Mouse (Mus musculus) forebrain, embryonic 10.5 days (tissue): ENCODE results near the gene Tmem258. TPM values are rescaled to one million over a fixed set of nuclear protein-coding genes. Genes with fewer than 3 reads are reported as not detected.

Source experiments
- DNase-seq: peaks from one replicate; pipeline ENCODE4 v3.0.0-alpha.2; 2017; ENCODE audit warnings: low spot score; ENCODE audit errors: extremely low spot score
- H3K27ac ChIP-seq: fragments of 300-500 bp; sonication (generic); 2 replicates; pipeline ENCODE4 v1.5.1; 2016; ENCODE audit warnings: mild to moderate bottlenecking
- H3K27me3 ChIP-seq: fragments of 300-500 bp; sonication (generic); 2 replicates; pipeline ENCODE4 v1.6.1; 2016; ENCODE audit warnings: mild to moderate bottlenecking; ENCODE audit not compliant: poor library complexity, severe bottlenecking
- H3K36me3 ChIP-seq: fragments of 300-500 bp; sonication (generic); replicated peaks from 2 replicates; pipeline ENCODE4 v1.6.1; 2016; ENCODE audit warnings: mild to moderate bottlenecking, moderate library complexity
- H3K4me1 ChIP-seq: fragments of 300-500 bp; sonication (generic); 2 replicates; pipeline ENCODE4 v1.6.1; 2016
- H3K4me3 ChIP-seq: fragments of 300-500 bp; sonication (generic); 2 replicates; pipeline ENCODE4 v1.5.1; 2016; ENCODE audit warnings: mild to moderate bottlenecking, moderate library complexity
- H3K9me3 ChIP-seq: fragments of 300-500 bp; sonication (generic); 2 replicates; pipeline ENCODE4 v1.6.1; 2016; ENCODE audit warnings: mild to moderate bottlenecking, moderate library complexity
- WGBS: fragments of 180-500 bp; shearing (Covaris S2); methylation state at CpG from one replicate; pipeline ENCODE4 v1.1.7; 2016; 5-methylcytosine and 5-hydroxymethylcytosine counted together
- polyA plus RNA-seq: library from polyadenylated mRNA; unstranded; fragments of >200 nt; fragmentation: Nextera tagmentation; extraction: Ambion mirVana; gene quantifications from 2 replicates; pipeline ENCODE4 v1.2.1, GENCODE M21; 2016

Gene Tmem258
- polyA plus RNA-seq, 1 experiment from 2014 or later, result 362 TPM

- WGBS, result 80% methylated on average over 10 of the region's 10 CpGs
- peaks cover 90% of the 10 kb centered on the region for H3K36me3 ChIP-seq
- no peak overlapping the region for H3K27ac ChIP-seq
- no peaks in the 10 kb centered on the region for H3K27me3 ChIP-seq
- DNase-seq, result no peak
- H3K4me1 ChIP-seq, result peaks cover 40% of the 10 kb centered on the region
- H3K4me3 ChIP-seq, result no peak overlapping the region
- no peaks in the 10 kb centered on the region for H3K9me3 ChIP-seq
Observed at GRCm38 (mm10) chr19:10188281-10188811, 15.5 kb upstream of the Tmem258 start.

- WGBS, result 94% methylated on average over 6 of the region's 6 CpGs
- H3K9me3 ChIP-seq, result no peaks in the 10 kb centered on the region
- DNase-seq, result no peak
- no peak overlapping the region for H3K27ac ChIP-seq
- peaks cover 33% of the 10 kb centered on the region for H3K4me1 ChIP-seq
- H3K36me3 ChIP-seq, result peaks cover 97% of the 10 kb centered on the region
- no peaks in the 10 kb centered on the region for H3K27me3 ChIP-seq
- no peak overlapping the region for H3K4me3 ChIP-seq
Observed at GRCm38 (mm10) chr19:10189022-10189421, 14.8 kb upstream of the Tmem258 start.

DNA sequence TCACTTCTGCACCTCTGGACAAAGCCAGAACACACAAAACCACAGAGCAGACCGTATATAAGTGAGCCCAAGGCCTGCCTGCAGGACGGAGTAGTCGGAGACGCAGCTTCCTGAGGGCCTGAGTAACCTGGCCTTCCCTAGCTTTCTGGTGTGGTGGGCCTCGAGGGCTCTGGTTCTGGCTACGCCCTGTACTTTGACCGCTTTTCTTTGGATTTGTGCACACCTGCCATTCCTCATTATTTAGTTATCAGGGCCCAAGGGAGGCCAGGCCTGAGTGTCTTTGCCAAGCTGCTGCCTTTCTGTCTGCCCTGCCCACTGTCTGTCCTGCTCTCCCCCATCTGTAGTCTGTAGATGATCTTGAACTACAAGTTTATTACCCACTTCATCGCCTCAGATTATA, 13.9 kb upstream of the Tmem258 start:
- no peak overlapping the region for H3K27ac ChIP-seq
- no peaks in the 10 kb centered on the region for H3K9me3 ChIP-seq
- 94% methylated on average over 8 of the region's 8 CpGs for WGBS
- peaks cover 100% of the 10 kb centered on the region for H3K36me3 ChIP-seq
- H3K27me3 ChIP-seq, result no peaks in the 10 kb centered on the region
- H3K4me3 ChIP-seq, result no peak overlapping the region
- H3K4me1 ChIP-seq, result peaks cover 24% of the 10 kb centered on the region
- no peak for DNase-seq

DNA sequence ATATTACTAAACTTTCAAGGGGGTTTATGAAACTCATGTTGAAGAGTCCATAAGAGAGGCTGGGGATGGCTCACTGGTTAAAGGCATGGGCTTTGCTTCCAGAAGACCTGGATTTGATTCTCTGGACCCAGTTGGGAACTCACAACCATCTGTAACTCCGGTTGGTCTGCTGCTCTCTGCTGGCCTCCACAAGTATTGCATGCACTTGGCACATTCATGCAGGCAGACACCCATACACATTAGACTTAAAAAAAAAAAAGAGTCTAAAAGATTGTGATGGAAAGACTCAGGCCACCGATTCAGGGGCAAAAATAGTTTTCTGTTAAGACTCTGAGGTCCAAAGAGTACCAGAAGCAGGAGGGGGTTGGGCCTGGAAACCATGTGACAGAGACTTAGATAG, 13.0 kb upstream of the Tmem258 start:
- H3K27ac ChIP-seq, result no peak overlapping the region
- 62% methylated on average over 2 of the region's 2 CpGs for WGBS
- no peaks in the 10 kb centered on the region for H3K9me3 ChIP-seq
- H3K27me3 ChIP-seq, result no peaks in the 10 kb centered on the region
- DNase-seq, result peak; percentile 67
- H3K4me3 ChIP-seq, result no peak overlapping the region
- H3K4me1 ChIP-seq, result peaks cover 15% of the 10 kb centered on the region
- peaks cover 100% of the 10 kb centered on the region for H3K36me3 ChIP-seq

DNA sequence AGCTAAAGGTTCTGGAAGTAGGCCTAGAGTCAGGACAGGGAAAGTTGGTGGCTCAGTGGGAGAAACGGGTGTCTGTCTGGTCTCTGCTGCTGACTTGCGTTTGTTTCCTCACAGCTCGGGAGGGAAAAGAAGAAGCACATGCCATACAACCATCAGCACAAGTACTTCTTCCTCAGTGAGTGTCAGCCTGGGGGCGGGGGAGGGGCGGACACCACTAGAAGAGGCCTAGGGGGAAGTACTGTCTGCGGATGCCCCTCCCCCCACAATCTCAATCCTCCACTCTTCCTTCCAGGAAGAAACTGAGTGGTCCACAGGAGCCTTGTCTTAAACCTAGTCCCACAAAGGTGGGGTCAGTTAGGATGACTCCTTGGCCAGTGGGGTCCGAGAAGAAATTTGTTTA, 12.5 kb upstream of the Tmem258 start:
- no peak for DNase-seq
- WGBS, result 82% methylated on average over 7 of the region's 7 CpGs
- H3K36me3 ChIP-seq, result peaks cover 100% of the 10 kb centered on the region
- peaks cover 12% of the 10 kb centered on the region for H3K4me1 ChIP-seq
- H3K27ac ChIP-seq, result no peak overlapping the region
- no peak overlapping the region for H3K4me3 ChIP-seq
- H3K27me3 ChIP-seq, result no peaks in the 10 kb centered on the region
- no peaks in the 10 kb centered on the region for H3K9me3 ChIP-seq

DNA sequence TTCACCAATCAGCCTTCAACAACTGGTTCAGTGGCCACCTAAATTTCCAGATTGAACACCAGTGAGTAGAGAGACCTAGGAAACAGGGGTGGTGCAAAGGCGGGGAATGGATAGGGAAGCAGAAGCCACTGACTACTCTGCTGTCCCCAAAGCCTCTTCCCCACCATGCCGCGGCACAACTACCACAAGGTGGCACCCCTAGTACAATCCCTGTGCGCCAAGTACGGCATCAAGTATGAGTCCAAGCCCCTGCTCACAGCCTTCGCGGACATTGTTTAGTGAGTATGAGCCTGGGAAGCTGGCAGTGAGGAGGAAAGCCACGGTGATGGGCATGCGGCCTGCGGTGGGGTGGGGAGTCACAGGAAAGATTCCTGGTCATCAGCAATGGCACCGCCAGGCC, 9.5 kb upstream of the Tmem258 start:
- no peak overlapping the region for H3K4me3 ChIP-seq
- H3K36me3 ChIP-seq, result peaks cover 99% of the 10 kb centered on the region
- 88% methylated on average over 11 of the region's 11 CpGs for WGBS

DNA sequence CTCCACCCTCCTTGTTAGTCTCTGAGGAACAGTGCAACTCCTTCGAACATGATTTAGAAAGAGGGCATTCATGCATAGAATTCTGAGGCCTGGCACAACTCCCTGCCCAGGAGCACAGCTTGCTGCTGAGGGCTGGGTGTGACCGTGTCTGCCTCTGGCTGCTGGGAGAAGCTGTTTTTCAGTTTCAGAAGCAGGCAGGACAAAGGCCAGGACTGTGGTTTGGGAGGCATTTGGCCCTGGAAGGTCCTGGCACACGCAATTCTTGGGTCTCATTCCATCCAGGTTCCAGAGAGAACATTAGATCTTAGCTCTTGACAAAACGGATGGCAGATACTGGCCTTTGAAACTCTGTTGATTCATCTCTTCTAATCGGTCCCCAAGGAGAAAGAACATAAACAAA, 8.6 kb upstream of the Tmem258 start:
- Histone ChIP-seq H3K4me3 (no peak overlapping the region), H3K27me3 (no peaks in the 10 kb centered on the region), H3K4me1 (peaks cover 5% of the 10 kb centered on the region; the same call in 1 of the 2 replicates), H3K36me3 (peaks cover 99% of the 10 kb centered on the region), H3K9me3 (no peaks in the 10 kb centered on the region), H3K27ac (no peak overlapping the region)
- DNase-seq, result no peak
- WGBS, result 91% methylated on average over 5 of the region's 5 CpGs

More for the DNA sequence above, 9.5 kb upstream of the Tmem258 start:
- Histone ChIP-seq H3K4me1 (peaks cover 5% of the 10 kb centered on the region; the same call in 1 of the 2 replicates), H3K27ac (no peak overlapping the region), H3K9me3 (no peaks in the 10 kb centered on the region), H3K27me3 (no peaks in the 10 kb centered on the region)
- DNase-seq, result no peak

DNA sequence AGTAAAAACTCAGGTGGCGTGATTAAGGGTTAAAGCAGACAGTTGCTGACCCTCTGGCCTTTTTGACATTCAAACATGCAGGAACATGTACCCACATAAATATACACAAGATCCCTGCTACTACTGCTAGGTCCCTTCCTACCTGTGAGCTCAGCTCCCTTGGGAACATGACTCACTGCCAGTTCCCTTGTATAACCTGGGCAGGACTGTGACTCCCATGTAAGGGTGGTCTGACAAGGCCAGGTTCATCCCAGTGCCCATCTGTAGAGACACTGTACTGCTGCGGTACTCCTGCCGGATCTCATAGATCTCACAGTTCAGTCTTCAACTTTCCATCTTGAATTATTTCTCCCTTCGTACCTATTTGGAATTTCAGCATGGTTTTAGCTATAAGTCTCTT, 6.7 kb upstream of the Tmem258 start:
- H3K4me3 ChIP-seq, result no peak overlapping the region
- WGBS, result 90% methylated on average over 4 of the region's 4 CpGs
- H3K4me1 ChIP-seq, result no peaks in the 10 kb centered on the region
- H3K27ac ChIP-seq, result no peak overlapping the region
- H3K36me3 ChIP-seq, result peaks cover 99% of the 10 kb centered on the region
- no peaks in the 10 kb centered on the region for H3K27me3 ChIP-seq
- no peaks in the 10 kb centered on the region for H3K9me3 ChIP-seq
- DNase-seq, result no peak

DNA sequence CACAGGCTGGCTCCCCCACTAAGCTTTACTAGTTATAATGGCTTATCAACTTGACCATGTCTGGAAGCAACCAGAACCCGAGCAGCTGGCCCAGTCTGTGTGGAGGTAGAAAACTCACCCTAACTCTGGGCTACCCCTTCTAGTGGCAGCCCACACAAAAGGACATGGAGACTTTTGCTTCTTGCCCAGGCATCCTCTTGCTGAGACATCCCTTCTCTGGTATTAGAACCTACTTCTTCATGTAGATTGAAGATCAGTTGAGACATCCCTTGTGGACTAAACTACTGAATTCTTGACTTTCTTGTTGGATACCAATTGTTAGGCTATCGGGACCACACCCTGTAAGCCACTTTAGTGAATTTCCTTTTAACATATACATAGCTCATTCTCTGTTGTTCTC, 5.5 kb upstream of the Tmem258 start:
- Histone ChIP-seq H3K9me3 (no peaks in the 10 kb centered on the region), H3K4me1 (peaks cover 8% of the 10 kb centered on the region), H3K27me3 (no peaks in the 10 kb centered on the region), H3K27ac (no peak overlapping the region), H3K4me3 (no peak overlapping the region), H3K36me3 (peaks cover 88% of the 10 kb centered on the region)
- DNase-seq, result no peak
- 82% methylated on average over 2 of the region's 2 CpGs for WGBS

GRCm38 (mm10) chr19:10198723-10199122, 5.1 kb upstream of the Tmem258 start:
- Histone ChIP-seq H3K9me3 (no peaks in the 10 kb centered on the region), H3K36me3 (peaks cover 84% of the 10 kb centered on the region), H3K4me1 (peaks cover 8% of the 10 kb centered on the region), H3K27ac (no peak overlapping the region), H3K27me3 (no peaks in the 10 kb centered on the region), H3K4me3 (no peak overlapping the region)
- peak; percentile 78 for DNase-seq
- WGBS, result 33% methylated on average over 3 of the region's 3 CpGs

- peak overlapping the region; percentile 98 for H3K4me3 ChIP-seq
- H3K27ac ChIP-seq, result peak overlapping the region; percentile 98
- peaks cover 64% of the 10 kb centered on the region for H3K36me3 ChIP-seq
- 3% methylated on average over 23 of the region's 23 CpGs for WGBS
- peaks cover 17% of the 10 kb centered on the region for H3K4me1 ChIP-seq
- H3K9me3 ChIP-seq, result no peaks in the 10 kb centered on the region
- no peaks in the 10 kb centered on the region for H3K27me3 ChIP-seq
- no peak for DNase-seq
Observed at GRCm38 (mm10) chr19:10203146-10203847, 517 bp upstream of the Tmem258 start.

DNA sequence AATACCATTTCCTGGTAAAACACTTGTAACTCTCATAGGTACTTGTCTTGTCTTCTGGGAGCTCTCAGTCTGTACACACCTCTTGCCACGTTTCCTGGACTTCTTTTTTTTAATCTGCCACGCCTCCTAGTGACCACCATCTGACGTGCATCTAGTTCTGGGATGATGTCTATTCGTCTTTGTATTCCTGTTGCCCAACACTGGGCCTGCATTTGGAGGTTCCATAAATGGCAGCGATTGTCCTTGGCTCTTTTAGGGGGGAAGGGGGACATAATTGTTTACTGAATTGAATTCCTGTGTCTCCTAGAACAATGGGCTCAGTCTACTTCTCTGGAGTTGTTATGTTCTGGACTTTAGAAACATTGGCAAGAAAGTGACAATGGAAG, 795 bp downstream of the Tmem258 start:
- no peak for DNase-seq
- Histone ChIP-seq H3K27ac (peak overlapping the region; percentile 98), H3K9me3 (no peaks in the 10 kb centered on the region), H3K4me1 (peaks cover 17% of the 10 kb centered on the region), H3K4me3 (peak overlapping the region; percentile 98), H3K27me3 (no peaks in the 10 kb centered on the region), H3K36me3 (peaks cover 64% of the 10 kb centered on the region)
- WGBS, result 3% methylated on average over 5 of the region's 5 CpGs

- Histone ChIP-seq H3K4me3 (peak overlapping the region; percentile 98), H3K27me3 (no peaks in the 10 kb centered on the region), H3K27ac (no peak overlapping the region), H3K9me3 (no peaks in the 10 kb centered on the region), H3K4me1 (peaks cover 17% of the 10 kb centered on the region), H3K36me3 (peaks cover 64% of the 10 kb centered on the region)
- 78% methylated on average over 6 of the region's 6 CpGs for WGBS
- DNase-seq, result no peak
Observed at GRCm38 (mm10) chr19:10205051-10205450, 1.2 kb downstream of the Tmem258 start.
